Mouse (Mus musculus): ENCODE measurements at regions not wholly inside any gene's neighbourhood (a gene's known extent, or its start where the extent isn't known, plus 50 kb on each side); places are given as distances from the start of the nearest gene placed in this dataset.

DNA sequence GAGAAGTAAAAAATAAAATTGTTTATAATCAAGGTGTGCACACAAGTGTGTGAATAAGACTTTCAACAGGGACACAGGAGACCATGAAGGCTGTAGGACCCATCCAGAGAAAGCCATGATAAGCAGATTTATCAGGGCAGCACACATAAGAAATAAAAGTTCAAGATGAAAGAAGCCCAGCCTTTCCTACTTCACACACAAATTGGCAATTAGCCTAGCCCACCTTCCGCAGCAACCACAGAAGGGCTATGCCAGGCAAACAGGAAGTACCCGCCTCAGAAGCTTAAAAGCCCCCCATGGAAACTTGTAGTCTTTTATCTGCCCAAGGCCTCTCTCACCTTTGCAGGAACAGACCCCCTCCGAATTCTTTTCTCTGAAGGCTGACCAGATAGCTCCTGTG lies 77.5 kb upstream of the Eomes start:
- WGBS, result 26% methylated on average over 3 of the region's 3 CpGs
- H3K4me3 ChIP-seq (replicated peaks; ENCODE audit: control insufficient read depth, low read depth, low read length), result no peak overlapping the region
- no peak overlapping the region for H3K27ac ChIP-seq (ENCODE audit: control insufficient read depth, insufficient read depth, low read depth, low read length, poor library complexity)
- no peak for TF ChIP-seq POLR2A (IDR thresholded peaks at IDR 0.05; ENCODE audit: borderline replicate concordance, control insufficient read depth, low read depth, low read length)
- peaks cover 1% of the 10 kb centered on the region; the same call in 1 of the 2 replicates for H3K4me1 ChIP-seq (ENCODE audit: control insufficient read depth, insufficient read depth, low read length)

DNA sequence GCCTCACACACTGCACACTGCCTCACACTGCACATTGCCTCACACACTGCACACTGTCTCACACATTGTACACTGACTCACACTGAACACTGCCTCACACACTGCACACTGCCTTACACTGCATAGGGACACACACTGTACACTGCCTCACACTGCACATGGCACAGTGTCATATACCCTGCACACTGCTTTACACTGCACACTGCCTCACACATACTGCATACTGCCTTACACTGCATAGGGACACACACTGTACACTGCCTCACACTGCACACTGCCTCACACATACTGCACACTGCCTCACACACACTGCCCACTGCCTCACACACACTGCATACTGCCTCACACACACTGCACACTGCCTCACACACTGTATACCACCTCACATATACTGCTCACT lies 76.8 kb upstream of the Eomes start:
- no peak overlapping the region for H3K4me3 ChIP-seq (replicated peaks; ENCODE audit: control insufficient read depth, low read depth, low read length)
- no peak overlapping the region for H3K27ac ChIP-seq (ENCODE audit: control insufficient read depth, insufficient read depth, low read depth, low read length, poor library complexity)
- H3K4me1 ChIP-seq (ENCODE audit: control insufficient read depth, insufficient read depth, low read length), result peaks cover 1% of the 10 kb centered on the region; the same call in 1 of the 2 replicates
- no peak for TF ChIP-seq CTCF (IDR thresholded peaks at IDR 0.05; ENCODE audit: control insufficient read depth, insufficient read depth, low read length)
- no peak for TF ChIP-seq POLR2A (IDR thresholded peaks at IDR 0.05; ENCODE audit: borderline replicate concordance, control insufficient read depth, low read depth, low read length)

DNA sequence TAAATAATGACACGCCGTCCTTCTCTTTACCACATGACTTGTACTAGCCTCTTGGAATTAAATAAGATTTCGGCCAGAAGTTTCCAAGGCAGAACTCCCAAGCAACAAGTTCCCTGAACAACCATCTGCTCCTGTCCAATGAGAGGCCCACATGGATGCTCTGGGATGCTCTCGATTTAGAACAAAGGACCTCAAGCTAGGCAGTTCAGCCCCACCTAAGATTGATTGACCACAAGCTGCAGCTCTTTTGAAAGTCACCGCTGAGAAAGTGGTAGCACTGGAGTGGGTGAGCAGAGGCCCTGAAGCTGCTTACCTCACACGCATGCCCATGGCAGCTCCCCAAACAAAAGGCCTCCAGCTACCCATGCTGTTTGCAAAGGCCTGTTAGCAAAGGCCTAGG lies 73.1 kb upstream of the Eomes start:
- Histone ChIP-seq H3K27ac (ENCODE audit: control insufficient read depth, insufficient read depth, low read depth, low read length, poor library complexity) (no peak overlapping the region), H3K4me3 (replicated peaks; ENCODE audit: control insufficient read depth, low read depth, low read length) (no peak overlapping the region)
- 57% methylated on average over 6 of the region's 6 CpGs for WGBS

DNA sequence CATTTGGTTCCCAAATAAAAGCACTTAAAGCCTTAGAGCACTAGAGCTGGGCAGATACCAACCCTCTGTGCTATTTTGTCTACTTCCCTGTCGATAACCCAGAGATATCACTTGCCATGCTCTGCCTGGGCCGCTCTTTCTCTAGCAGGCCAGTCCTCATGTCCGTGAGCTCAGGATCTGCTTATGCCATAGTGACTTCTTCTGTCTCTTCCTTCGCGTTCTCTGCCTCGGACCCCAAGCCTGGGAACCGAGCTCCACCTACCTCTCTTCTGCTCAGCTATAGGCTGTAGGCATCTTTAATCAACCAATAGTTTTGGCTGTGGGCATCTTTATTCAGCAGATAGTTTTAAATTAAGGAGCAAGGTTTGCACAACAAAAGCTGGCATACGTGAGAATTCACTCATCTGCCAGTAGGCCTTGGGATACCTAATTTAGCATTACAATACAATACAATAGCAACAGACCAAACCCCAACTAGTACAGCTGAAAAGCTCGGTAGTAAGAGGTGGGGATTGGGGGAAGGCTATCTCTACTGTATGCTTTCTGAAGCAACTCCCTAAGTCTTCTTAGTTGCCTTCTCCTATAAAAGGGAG lies 72.0 kb upstream of the Eomes start:
- Histone ChIP-seq H3K27ac (ENCODE audit: control insufficient read depth, insufficient read depth, low read depth, low read length, poor library complexity) (no peak overlapping the region), H3K4me3 (replicated peaks; ENCODE audit: control insufficient read depth, low read depth, low read length) (no peak overlapping the region), H3K4me1 (ENCODE audit: control insufficient read depth, insufficient read depth, low read length) (peaks cover 1% of the 10 kb centered on the region; the same call in 1 of the 2 replicates)
- WGBS, result 78% methylated on average over 9 of the region's 9 CpGs
- TF ChIP-seq CTCF (IDR thresholded peaks at IDR 0.05; ENCODE audit: control insufficient read depth, insufficient read depth, low read length) (no peak), POLR2A (IDR thresholded peaks at IDR 0.05; ENCODE audit: borderline replicate concordance, control insufficient read depth, low read depth, low read length) (no peak)

More for the DNA sequence above, 73.1 kb upstream of the Eomes start:
- TF ChIP-seq POLR2A (IDR thresholded peaks at IDR 0.05; ENCODE audit: borderline replicate concordance, control insufficient read depth, low read depth, low read length), result no peak
- TF ChIP-seq CTCF (IDR thresholded peaks at IDR 0.05; ENCODE audit: control insufficient read depth, insufficient read depth, low read length), result no peak
- peaks cover 1% of the 10 kb centered on the region; the same call in 1 of the 2 replicates for H3K4me1 ChIP-seq (ENCODE audit: control insufficient read depth, insufficient read depth, low read length)

DNA sequence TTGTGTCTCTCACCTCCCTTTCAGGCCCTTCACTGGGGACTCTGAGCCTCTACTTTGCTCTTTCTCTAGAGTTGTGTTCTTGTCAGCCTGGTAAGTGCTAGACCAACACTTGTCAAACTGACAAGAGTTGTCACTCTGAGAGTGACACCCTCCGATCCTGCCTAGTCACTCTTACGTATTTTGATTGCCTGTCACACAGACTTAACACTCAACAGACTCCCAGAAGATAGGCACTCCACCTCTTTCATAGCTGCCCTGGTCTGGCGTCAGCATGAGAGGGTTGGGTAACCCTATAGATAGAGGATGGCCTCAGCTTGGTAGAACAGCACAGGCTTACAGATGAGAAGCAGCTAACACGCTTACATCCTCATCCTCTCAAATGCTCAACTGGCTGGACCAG lies 62.0 kb upstream of the Eomes start:
- H3K4me3 ChIP-seq (replicated peaks; ENCODE audit: control insufficient read depth, low read depth, low read length), result no peak overlapping the region
- 75% methylated on average over 4 of the region's 4 CpGs for WGBS
- H3K4me1 ChIP-seq (ENCODE audit: control insufficient read depth, insufficient read depth, low read length), result no peaks in the 10 kb centered on the region
- no peak overlapping the region for H3K27ac ChIP-seq (ENCODE audit: control insufficient read depth, insufficient read depth, low read depth, low read length, poor library complexity)
- TF ChIP-seq CTCF (IDR thresholded peaks at IDR 0.05; ENCODE audit: control insufficient read depth, insufficient read depth, low read length), result no peak
- no peak for TF ChIP-seq POLR2A (IDR thresholded peaks at IDR 0.05; ENCODE audit: borderline replicate concordance, control insufficient read depth, low read depth, low read length)

DNA sequence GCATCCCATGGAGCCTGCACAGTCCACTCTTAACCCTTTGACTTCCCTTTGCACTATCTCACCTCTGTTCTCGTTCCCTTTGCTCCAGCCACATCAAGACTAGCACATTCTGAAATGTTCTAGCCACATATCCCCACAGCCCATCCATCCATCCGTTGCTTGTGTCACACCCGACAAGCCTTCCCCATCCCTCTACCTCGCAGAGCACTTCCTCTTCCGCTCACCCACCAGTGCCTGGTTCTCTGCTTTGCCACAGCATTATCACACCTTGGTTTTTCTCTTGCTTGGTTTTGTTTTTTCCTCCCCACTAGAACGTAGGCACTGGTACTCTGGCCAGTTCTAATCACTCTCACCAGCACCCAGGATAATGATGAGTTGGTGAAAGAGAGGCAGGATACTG lies 61.5 kb upstream of the Eomes start:
- TF ChIP-seq POLR2A (IDR thresholded peaks at IDR 0.05; ENCODE audit: borderline replicate concordance, control insufficient read depth, low read depth, low read length) (no peak), CTCF (IDR thresholded peaks at IDR 0.05; ENCODE audit: control insufficient read depth, insufficient read depth, low read length) (no peak)
- Histone ChIP-seq H3K4me3 (replicated peaks; ENCODE audit: control insufficient read depth, low read depth, low read length) (no peak overlapping the region), H3K27ac (ENCODE audit: control insufficient read depth, insufficient read depth, low read depth, low read length, poor library complexity) (no peak overlapping the region), H3K4me1 (ENCODE audit: control insufficient read depth, insufficient read depth, low read length) (no peaks in the 10 kb centered on the region)
- WGBS, result 26% methylated on average over 6 of the region's 6 CpGs

DNA sequence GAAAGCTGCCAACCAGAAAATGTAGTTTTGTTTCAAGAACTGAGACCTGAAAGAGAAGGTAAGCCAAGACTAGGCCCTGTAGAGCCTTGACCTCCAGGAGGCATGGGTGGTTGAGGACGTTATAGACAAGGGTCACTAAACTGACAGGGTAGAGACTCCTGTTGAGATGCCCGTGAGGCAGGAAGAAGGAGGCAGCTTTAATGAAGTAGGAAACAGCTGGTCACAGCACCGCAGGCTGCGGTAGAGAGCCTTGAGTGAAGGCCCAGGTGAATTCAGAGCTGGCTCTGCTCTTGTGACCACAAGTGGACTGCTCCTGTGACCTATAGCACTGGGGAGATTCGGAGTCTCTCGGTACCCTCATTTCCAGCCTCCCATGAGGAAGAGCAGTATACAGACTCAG lies 53.7 kb upstream of the Eomes start:
- no peak overlapping the region for H3K27ac ChIP-seq (ENCODE audit: control insufficient read depth, insufficient read depth, low read depth, low read length, poor library complexity)
- H3K4me1 ChIP-seq (ENCODE audit: control insufficient read depth, insufficient read depth, low read length), result no peaks in the 10 kb centered on the region
- no peak overlapping the region for H3K4me3 ChIP-seq (replicated peaks; ENCODE audit: control insufficient read depth, low read depth, low read length)
- TF ChIP-seq CTCF (IDR thresholded peaks at IDR 0.05; ENCODE audit: control insufficient read depth, insufficient read depth, low read length), result no peak
- no peak for TF ChIP-seq POLR2A (IDR thresholded peaks at IDR 0.05; ENCODE audit: borderline replicate concordance, control insufficient read depth, low read depth, low read length)
- WGBS, result 5% methylated on average over 6 of the region's 6 CpGs

Measured in bone marrow, adult 2 months (tissue).